Mouse (Mus musculus) kidney, postnatal 0 days (tissue): ENCODE measurements around the gene Styx. TPM values are rescaled to one million over a fixed set of nuclear protein-coding genes. Genes with fewer than 3 reads are reported as not detected.
A peak's percentile ranks its signal among the peaks of the same experiment; 100 is the strongest.

Source experiments
- ATAC-seq: fragments of 200-750 bp; cut with Nextera tagmentation; replicated peaks from 2 replicates; pipeline ENCODE4 v1.8.0; 2017; ENCODE audit warnings: low read depth, moderate number of reproducible peaks, moderate TSS enrichment, moderate library complexity; ENCODE audit not compliant: low FRiP score
- DNase-seq: peaks from one replicate; pipeline ENCODE4 v3.0.0-alpha.2; 2016; ENCODE audit warnings: low spot score
- H3K27ac ChIP-seq: fragments of 300-500 bp; sonication (generic); 2 replicates; pipeline ENCODE4 v1.5.1; 2014; ENCODE audit warnings: mild to moderate bottlenecking
- H3K27me3 ChIP-seq: fragments of 300-500 bp; sonication (generic); 2 replicates; pipeline ENCODE4 v1.6.1; 2014; ENCODE audit warnings: low read length, mixed read lengths; ENCODE audit not compliant: insufficient read depth
- H3K36me3 ChIP-seq: fragments of 300-500 bp; sonication (generic); 2 replicates; pipeline ENCODE4 v1.6.1; 2014; ENCODE audit warnings: low read length, mixed read lengths; ENCODE audit not compliant: insufficient read depth
- H3K4me1 ChIP-seq: fragments of 300-500 bp; sonication (generic); replicated peaks from 2 replicates; pipeline ENCODE4 v1.6.1; 2014; ENCODE audit warnings: antibody characterized with exemption, low read length, mixed read lengths; ENCODE audit not compliant: insufficient read depth
- H3K4me2 ChIP-seq: fragments of 300-500 bp; sonication (generic); 2 replicates; pipeline ENCODE4 v1.6.1; 2014; ENCODE audit warnings: mild to moderate bottlenecking, low read length, moderate library complexity, mixed read lengths
- H3K4me3 ChIP-seq: fragments of 300-500 bp; sonication (generic); replicated peaks from 2 replicates; pipeline ENCODE4 v1.5.1; 2014; ENCODE audit warnings: low read depth, low read length
- H3K9ac ChIP-seq: fragments of 300-500 bp; sonication (generic); 2 replicates; pipeline ENCODE4 v1.6.1; 2014; ENCODE audit warnings: low read depth, low read length
- H3K9me3 ChIP-seq: fragments of 300-500 bp; sonication (generic); replicated peaks from 2 replicates; pipeline ENCODE4 v1.6.1; 2016; ENCODE audit warnings: low read length, inconsistent platforms, mixed read lengths
- CTCF ChIP-seq: IDR thresholded peaks from 2 replicates; pipeline ENCODE4 v1.5.1; 2016; ENCODE audit warnings: antibody characterized with exemption, low read depth, mild to moderate bottlenecking, moderate library complexity
- WGBS: fragments of 180-500 bp; shearing (Covaris S2); extraction: QIAGEN DNeasy Blood & Tissue Kit; methylation state at CpG from one replicate; pipeline ENCODE4 v1.1.7; 2014; 5-methylcytosine and 5-hydroxymethylcytosine counted together
- polyA plus RNA-seq: library from polyadenylated mRNA; unstranded; fragments of >200 nt; fragmentation: Nextera tagmentation; extraction: Ambion mirVana; gene quantifications from 2 replicates; pipeline ENCODE4 v1.2.1, GENCODE M21; 2015

The Styx gene
- polyA plus RNA-seq: 79.9 and 82.3 TPM in 2 replicates

DNA sequence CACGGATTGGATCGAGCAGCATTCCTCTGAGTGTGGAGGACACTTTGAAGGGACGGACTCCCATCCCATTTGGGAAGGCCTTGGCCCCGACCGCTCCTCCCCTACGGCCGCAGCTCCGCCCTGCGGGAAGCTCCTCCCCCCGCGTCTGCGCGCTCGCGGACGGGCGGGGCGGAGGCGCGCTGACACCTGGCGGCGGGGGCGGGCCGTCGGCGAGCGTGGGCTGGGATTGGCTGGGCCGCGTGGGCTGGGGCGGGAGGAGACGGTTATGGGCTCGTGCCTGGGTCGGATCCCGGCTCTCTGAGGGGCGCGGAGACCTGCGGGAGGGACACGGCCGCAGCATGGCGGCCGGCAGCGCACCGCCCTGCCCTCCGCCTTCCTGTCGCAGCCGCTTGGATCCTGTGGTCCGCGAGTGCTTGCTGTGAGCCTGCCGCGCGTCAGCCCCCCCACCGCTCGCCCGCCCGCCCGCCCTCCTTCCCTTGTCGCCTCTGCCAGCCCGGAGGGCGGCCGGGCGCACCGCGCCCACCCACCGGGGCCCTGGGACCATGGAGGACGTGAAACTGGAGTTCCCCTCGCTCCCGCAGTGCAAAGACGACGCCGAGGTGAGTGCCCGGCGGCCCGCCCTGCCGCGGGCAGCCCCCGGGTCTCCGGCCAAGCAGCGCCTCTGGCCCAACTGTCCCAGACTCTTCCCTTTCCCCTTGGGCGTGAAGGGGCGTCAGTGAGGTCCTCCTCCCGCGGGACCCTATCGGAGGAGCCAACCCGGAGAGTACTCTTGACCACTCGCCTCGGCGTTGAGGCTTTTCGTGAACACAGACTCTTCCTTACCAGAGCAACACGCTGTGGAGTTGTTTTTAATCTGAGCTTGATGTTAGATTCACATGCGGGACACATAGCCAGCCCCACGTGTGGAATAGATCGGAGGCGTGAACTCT is at the start of gene Styx:
Gene Styx (plus strand): TSS at position 163 of the 929 bp plus-strand sequence.
- Histone ChIP-seq H3K9ac (peak within 1 kb of the TSS; percentile 67), H3K27me3 (no peaks in the 10 kb centered on the region), H3K36me3 (peaks cover 20% of the 10 kb centered on the region), H3K9me3 (no peaks in the 10 kb centered on the region), H3K27ac (peak within 1 kb of the TSS; percentile 79), H3K4me3 (peak within 1 kb of the TSS; percentile 75), H3K4me1 (no peaks in the 10 kb centered on the region; the same call in 1 of the 2 replicates), H3K4me2 (peak within 1 kb of the TSS; percentile 67)
- TF ChIP-seq CTCF: peak; percentile 17; the same call in 1 of the 2 replicates
- WGBS: under 1% methylated on average over 51 of the region's 93 CpGs
- ATAC-seq (peak; percentile 96), DNase-seq (peak; percentile 97)

DNA sequence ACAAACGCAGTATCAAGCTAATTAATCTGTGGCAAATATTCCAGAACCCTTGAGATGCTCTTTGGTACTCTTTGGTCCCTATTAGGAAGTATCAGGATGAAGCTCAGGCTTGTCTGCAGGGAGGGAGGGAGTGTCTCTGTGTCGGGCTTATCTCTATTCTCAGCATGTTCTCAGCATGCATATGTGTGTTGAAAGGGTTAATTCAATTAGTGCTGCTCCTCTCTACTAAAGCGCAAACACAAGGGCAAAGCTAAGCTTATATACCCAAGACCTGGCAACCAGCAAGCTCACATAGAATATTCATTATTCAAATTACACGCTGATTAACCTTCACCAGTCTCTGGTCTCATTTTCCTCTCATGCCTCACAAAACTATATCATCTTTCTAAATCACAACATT is 47.0 kb upstream of the Styx start:
- Histone ChIP-seq H3K4me3 (no peak overlapping the region), H3K9ac (no peak overlapping the region), H3K27me3 (no peaks in the 10 kb centered on the region), H3K36me3 (peaks cover 16% of the 10 kb centered on the region; the same call in 1 of the 2 replicates), H3K9me3 (no peaks in the 10 kb centered on the region), H3K4me1 (no peaks in the 10 kb centered on the region), H3K4me2 (no peak overlapping the region), H3K27ac (no peak overlapping the region)
- TF ChIP-seq CTCF: no peak
- 81% methylated on average over 4 of the region's 4 CpGs for WGBS
- ATAC-seq: no peak
- no peak for DNase-seq

DNA sequence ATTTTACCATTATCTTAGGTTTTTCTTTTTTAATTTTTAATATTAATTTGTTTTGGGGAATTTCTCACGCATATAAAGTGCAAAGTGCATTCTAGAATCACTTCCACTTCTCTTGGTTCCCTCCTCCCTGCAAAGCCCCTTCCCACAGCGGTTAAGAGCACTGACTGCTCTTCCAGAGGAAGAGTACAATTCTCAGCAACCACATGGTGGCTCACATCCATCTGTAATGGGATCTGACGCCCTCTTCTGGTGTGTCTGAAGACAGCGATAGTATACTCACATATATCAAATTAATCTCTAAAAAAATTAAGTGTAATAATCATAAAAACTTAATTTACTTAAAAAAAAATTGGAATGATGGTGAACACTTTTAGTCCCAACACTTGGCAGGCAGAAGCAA is 46.5 kb upstream of the Styx start:
- TF ChIP-seq CTCF: peak; percentile 18; the same call in 1 of the 2 replicates

DNA sequence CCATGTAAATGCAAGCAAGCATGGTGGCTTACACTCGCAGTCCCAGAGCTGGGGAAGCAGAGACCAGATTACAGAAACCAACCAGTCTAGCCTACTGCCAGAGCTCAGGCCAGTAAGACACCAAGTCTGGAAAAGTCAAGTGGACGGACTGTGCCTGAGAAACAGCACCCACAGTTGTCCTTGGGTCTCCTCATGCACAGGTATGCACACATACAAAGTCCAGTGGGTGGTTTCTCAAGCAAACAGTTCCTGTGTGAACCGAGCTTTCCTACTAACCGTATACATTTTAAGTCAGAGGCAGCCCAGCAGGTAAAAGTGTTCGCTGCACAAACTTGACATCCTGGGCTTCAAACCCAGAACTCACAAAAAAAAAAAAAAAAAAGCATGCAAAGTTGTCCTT is 45.0 kb upstream of the Styx start:
- H3K27ac ChIP-seq: no peak overlapping the region
- no peaks in the 10 kb centered on the region for H3K9me3 ChIP-seq
- ATAC-seq (no peak), DNase-seq (no peak)
- H3K4me2 ChIP-seq: no peak overlapping the region
- H3K4me1 ChIP-seq: no peaks in the 10 kb centered on the region
- no peak overlapping the region for H3K9ac ChIP-seq
- H3K27me3 ChIP-seq: no peaks in the 10 kb centered on the region
- no peak overlapping the region for H3K4me3 ChIP-seq
- H3K36me3 ChIP-seq: 0 out of 2 replicates have a peak, but pooled peaks cover 8% of the 10 kb centered on the region
- TF ChIP-seq CTCF: no peak
- WGBS: 90% methylated on average over 5 of the region's 5 CpGs

More for the DNA sequence above, 46.5 kb upstream of the Styx start:
- Histone ChIP-seq H3K27me3 (no peaks in the 10 kb centered on the region), H3K27ac (no peak overlapping the region), H3K9ac (no peak overlapping the region), H3K9me3 (no peaks in the 10 kb centered on the region), H3K4me2 (no peak overlapping the region), H3K4me3 (no peak overlapping the region), H3K36me3 (0 out of 2 replicates have a peak, but pooled peaks cover 12% of the 10 kb centered on the region), H3K4me1 (no peaks in the 10 kb centered on the region)
- DNase-seq (no peak), ATAC-seq (no peak)
- WGBS: 83% methylated on average over 4 of the region's 4 CpGs

DNA sequence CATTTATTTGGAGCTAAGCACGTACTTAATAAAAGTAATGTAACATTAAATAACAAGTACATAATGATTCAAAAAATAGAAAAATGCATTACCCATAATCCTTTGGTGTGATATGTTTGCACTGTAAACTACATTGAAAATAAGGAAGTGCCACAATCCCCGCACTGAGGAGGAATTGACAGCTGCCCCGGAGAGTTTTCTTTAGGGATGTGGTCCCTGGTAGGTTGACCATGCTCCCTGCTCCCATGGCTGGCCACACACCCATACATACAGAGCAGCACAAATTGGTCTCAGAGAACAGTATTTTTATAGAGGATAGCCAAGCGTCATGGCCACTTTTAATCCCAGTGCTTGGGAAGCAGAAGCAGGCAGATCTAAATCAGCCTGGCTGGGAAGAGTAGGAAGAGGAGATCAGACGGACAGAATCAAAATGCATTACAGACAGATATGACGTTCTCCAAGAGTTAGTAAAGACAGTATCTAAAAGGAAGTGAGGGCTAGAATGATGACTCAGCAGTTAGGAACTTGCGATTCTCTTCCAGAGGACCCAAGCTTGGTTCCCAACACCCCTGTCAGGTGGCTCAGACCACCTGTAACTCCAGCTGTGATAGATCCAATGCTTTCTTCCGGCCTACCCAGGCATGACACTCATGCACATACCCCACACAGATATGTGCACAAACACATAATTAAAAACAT is 43.1 kb upstream of the Styx start:
- Histone ChIP-seq H3K4me3 (no peak overlapping the region), H3K4me1 (no peaks in the 10 kb centered on the region), H3K36me3 (no peaks in the 10 kb centered on the region), H3K4me2 (no peak overlapping the region), H3K27me3 (no peaks in the 10 kb centered on the region), H3K9ac (no peak overlapping the region), H3K27ac (no peak overlapping the region), H3K9me3 (no peaks in the 10 kb centered on the region)
- 82% methylated on average over 8 of the region's 8 CpGs for WGBS
- TF ChIP-seq CTCF: no peak
- DNase-seq: no peak
- ATAC-seq: no peak

DNA sequence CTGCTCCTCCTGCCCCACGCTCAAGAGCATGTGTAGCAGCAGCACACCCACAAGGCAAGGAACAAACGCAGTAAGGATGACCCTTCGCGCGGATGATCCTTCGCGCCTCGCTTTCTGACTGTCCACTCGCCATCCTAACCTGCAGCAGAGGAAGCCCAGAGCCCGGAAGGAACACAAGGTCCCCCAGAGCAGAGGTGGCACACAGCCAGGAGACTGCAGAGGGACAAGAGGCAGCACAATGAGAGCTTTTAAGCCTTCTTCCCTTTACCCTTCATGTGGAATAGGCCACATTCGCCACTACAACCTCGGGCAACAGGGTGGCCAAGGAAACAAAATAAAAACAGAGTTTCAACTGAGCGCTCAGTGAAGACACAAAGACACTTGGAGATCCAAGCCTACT is 41.2 kb upstream of the Styx start:
- Histone ChIP-seq H3K9ac (no peak overlapping the region), H3K4me3 (no peak overlapping the region), H3K9me3 (no peaks in the 10 kb centered on the region), H3K4me1 (no peaks in the 10 kb centered on the region), H3K27me3 (no peaks in the 10 kb centered on the region), H3K36me3 (no peaks in the 10 kb centered on the region), H3K27ac (no peak overlapping the region), H3K4me2 (no peak overlapping the region)
- ATAC-seq: no peak
- 88% methylated on average over 13 of the region's 13 CpGs for WGBS
- TF ChIP-seq CTCF: no peak
- DNase-seq: no peak
